Mouse (Mus musculus) midbrain, postnatal 0 days (tissue): ENCODE results near the gene Agl. TPM values are rescaled to one million over a fixed set of nuclear protein-coding genes. Genes with fewer than 3 reads are reported as not detected.
"Not testable (repeated sequence)": the region's sequence is repeated elsewhere in the genome, so short reads cannot be mapped to it uniquely, and the experiment has no call there.

Source experiments
- ATAC-seq: fragments of 200-750 bp; cut with Nextera tagmentation; 2 replicates; pipeline ENCODE4 v1.8.0; 2017; ENCODE audit warnings: moderate number of reproducible peaks, mild to moderate bottlenecking, moderate TSS enrichment, moderate library complexity; ENCODE audit not compliant: low FRiP score
- DNase-seq: peaks from one replicate; pipeline ENCODE4 v3.0.0-alpha.2; 2015; ENCODE audit warnings: low spot score
- H3K27ac ChIP-seq: fragments of 300-500 bp; sonication (generic); 2 replicates; pipeline ENCODE4 v1.5.1; 2014; ENCODE audit warnings: low read depth, mild to moderate bottlenecking, low read length, mixed read lengths
- H3K27me3 ChIP-seq: fragments of 300-500 bp; sonication (generic); 2 replicates; pipeline ENCODE4 v1.6.1; 2014; ENCODE audit warnings: low read length, control low read depth, mixed read lengths; ENCODE audit not compliant: insufficient read depth
- H3K36me3 ChIP-seq: fragments of 300-500 bp; sonication (generic); 2 replicates; pipeline ENCODE4 v1.6.1; 2014; ENCODE audit warnings: low read length, control low read depth, mixed read lengths; ENCODE audit not compliant: insufficient read depth
- H3K4me1 ChIP-seq: fragments of 300-500 bp; sonication (generic); 2 replicates; pipeline ENCODE4 v1.6.1; 2014; ENCODE audit warnings: mild to moderate bottlenecking, control low read depth, antibody characterized with exemption, low read length, mixed read lengths; ENCODE audit not compliant: insufficient read depth
- H3K4me2 ChIP-seq: fragments of 300-500 bp; sonication (generic); 2 replicates; pipeline ENCODE4 v1.6.1; 2014; ENCODE audit warnings: low read depth, mild to moderate bottlenecking, low read length, mixed read lengths; ENCODE audit not compliant: poor library complexity, severe bottlenecking
- H3K4me3 ChIP-seq: fragments of 300-500 bp; sonication (generic); 2 replicates; pipeline ENCODE4 v1.5.1; 2014; ENCODE audit warnings: low read depth, mild to moderate bottlenecking, low read length, moderate library complexity
- H3K9ac ChIP-seq: fragments of 300-500 bp; sonication (generic); replicated peaks from 2 replicates; pipeline ENCODE4 v1.6.1; 2014; ENCODE audit warnings: mild to moderate bottlenecking, low read length, moderate library complexity, mixed read lengths; ENCODE audit not compliant: poor library complexity, severe bottlenecking
- H3K9me3 ChIP-seq: fragments of 300-500 bp; sonication (generic); 2 replicates; pipeline ENCODE4 v1.6.1; 2016; ENCODE audit warnings: low read length, control low read depth
- CTCF ChIP-seq: IDR thresholded peaks from 2 replicates; pipeline ENCODE4 v1.5.1; 2016; ENCODE audit warnings: antibody characterized with exemption, mild to moderate bottlenecking
- WGBS: fragments of 180-500 bp; shearing (Covaris S2); extraction: QIAGEN DNeasy Blood & Tissue Kit; methylation state at CpG from one replicate; pipeline ENCODE4 v1.1.7; 2014; 5-methylcytosine and 5-hydroxymethylcytosine counted together
- polyA plus RNA-seq: library from polyadenylated mRNA; unstranded; fragments of >200 nt; fragmentation: Nextera tagmentation; extraction: Ambion mirVana; gene quantifications from 2 replicates; pipeline ENCODE4 v1.2.1, GENCODE M21; 2015
- total RNA-seq: library from RNA; depleted of rRNA; stranded (reverse); fragments of >200 nt; gene quantifications from 2 replicates; pipeline ENCODE4 v1.2.3, GENCODE M21; 2014

Agl gene
- total and polyA plus RNA-seq, 2 experiments from 2014 or later: 12.5 to 18.9 TPM

DNA sequence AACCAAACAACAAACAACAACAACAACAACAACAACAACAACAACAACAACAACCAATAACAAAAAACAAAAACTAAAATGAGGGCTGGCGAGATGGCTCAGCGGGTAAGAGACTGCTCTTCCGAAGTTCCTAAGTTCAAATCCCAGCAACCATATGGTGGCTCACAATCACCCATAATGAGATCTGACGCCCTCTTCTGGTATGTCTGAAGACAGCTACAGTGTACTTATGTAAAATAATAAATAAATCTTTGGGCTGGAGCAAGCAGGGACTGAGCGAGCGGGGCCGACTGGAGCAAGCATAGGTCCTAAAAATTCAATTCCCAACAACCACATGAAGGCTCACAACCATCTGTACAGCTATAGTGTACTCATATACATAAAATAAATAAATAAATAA lies 60.3 kb downstream of the Agl start:
- not testable (repeated sequence) for DNase-seq

DNA sequence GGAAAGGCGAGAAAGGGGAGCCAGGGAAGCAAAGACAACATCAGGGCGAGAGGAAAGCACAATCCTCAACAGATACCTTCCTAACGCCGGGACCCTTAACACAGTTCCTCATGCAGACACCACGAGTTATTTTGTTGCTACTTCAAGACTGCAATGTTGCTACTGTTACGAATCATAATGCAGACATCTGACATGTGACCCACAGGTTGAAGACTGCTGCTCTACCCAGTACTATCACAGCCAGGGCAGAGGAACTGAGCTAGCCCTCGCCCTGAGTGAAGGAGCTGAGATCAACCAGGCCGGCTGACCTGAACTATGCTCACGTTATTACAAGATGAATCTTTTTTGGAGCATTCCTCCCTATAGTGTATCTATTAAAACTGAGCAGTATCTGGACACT lies 67.0 kb downstream of the Agl start:
- WGBS: 85% methylated on average over 9 of the region's 9 CpGs
- no peak for ATAC-seq
- H3K27ac ChIP-seq: no peak overlapping the region

More for the DNA sequence above, 60.3 kb downstream of the Agl start:
- WGBS: 89% methylated on average over 7 of the region's 7 CpGs
- H3K4me3 ChIP-seq, H3K4me2 ChIP-seq, H3K27me3 ChIP-seq, H3K9ac ChIP-seq, H3K9me3 ChIP-seq, H3K4me1 ChIP-seq, ATAC-seq, H3K27ac ChIP-seq: not testable (repeated sequence)
- TF ChIP-seq CTCF: peak; percentile 20; the same call in 1 of the 2 replicates
- peaks cover 19% of the 10 kb centered on the region for H3K36me3 ChIP-seq

DNA sequence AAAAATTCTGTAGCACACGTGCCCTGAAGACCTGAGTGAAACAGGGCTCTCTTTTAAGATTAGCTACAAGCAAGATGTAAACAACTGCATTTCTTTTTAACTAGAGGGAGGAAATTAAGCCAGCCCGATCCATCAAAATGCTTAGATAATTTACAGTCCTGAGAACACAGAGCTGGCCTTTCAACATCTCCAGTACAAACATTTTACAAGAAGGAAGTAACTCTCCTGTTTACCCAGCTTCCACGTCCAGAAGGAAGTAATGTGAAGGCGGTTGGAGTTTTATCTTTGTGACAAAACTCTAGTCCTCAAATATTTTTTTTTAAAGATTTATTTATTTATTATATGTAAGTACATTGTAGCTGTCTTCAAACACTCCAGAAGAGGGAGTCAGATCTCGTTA lies 67.9 kb downstream of the Agl start:
- no peak for TF ChIP-seq CTCF
- no peaks in the 10 kb centered on the region for H3K4me1 ChIP-seq
- H3K36me3 ChIP-seq: peaks cover 8% of the 10 kb centered on the region
- no peaks in the 10 kb centered on the region for H3K9me3 ChIP-seq
- H3K27ac ChIP-seq: no peak overlapping the region
- WGBS: 89% methylated on average over 5 of the region's 5 CpGs
- no peak overlapping the region for H3K4me3 ChIP-seq
- ATAC-seq (no peak), DNase-seq (no peak)
- H3K9ac ChIP-seq: no peak overlapping the region
- H3K4me2 ChIP-seq: no peak overlapping the region
- no peaks in the 10 kb centered on the region for H3K27me3 ChIP-seq

More for the DNA sequence above, 67.0 kb downstream of the Agl start:
- Histone ChIP-seq H3K27me3 (no peaks in the 10 kb centered on the region), H3K36me3 (peaks cover 8% of the 10 kb centered on the region), H3K9me3 (no peaks in the 10 kb centered on the region), H3K9ac (no peak overlapping the region), H3K4me2 (no peak overlapping the region), H3K4me3 (no peak overlapping the region), H3K4me1 (no peaks in the 10 kb centered on the region)
- no peak for DNase-seq
- no peak for TF ChIP-seq CTCF

DNA sequence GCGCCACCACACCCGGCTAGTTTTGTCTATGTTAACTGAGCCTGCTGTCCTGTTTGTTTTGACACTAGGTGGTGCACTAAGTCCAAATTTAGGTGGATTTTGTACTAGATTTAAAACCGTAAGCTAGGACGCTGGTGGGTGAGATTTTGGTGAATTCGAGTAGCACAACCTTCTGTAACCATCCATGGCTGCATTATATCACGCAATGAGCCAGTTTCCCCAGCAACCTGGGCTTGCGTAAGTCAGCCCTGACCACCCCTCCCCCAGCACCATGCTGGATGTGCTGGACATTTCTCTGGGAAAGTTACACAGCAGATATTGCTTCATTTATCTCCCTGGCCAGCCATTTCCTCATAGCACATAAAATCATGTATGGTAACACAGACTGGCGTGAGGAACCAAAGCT lies 70.6 kb downstream of the Agl start:
- peak; percentile 12 for DNase-seq
- H3K9ac ChIP-seq: no peak overlapping the region
- H3K4me2 ChIP-seq: no peak overlapping the region
- no peaks in the 10 kb centered on the region for H3K36me3 ChIP-seq
- no peak overlapping the region for H3K27ac ChIP-seq
- H3K27me3 ChIP-seq: no peaks in the 10 kb centered on the region
- no peaks in the 10 kb centered on the region for H3K9me3 ChIP-seq
- peak; percentile 37; the same call in 1 of the 2 replicates for TF ChIP-seq CTCF
- no peaks in the 10 kb centered on the region for H3K4me1 ChIP-seq
- no peak for ATAC-seq
- 80% methylated on average over 8 of the region's 8 CpGs for WGBS
- H3K4me3 ChIP-seq: no peak overlapping the region

- H3K4me1 ChIP-seq: no peaks in the 10 kb centered on the region
- H3K27ac ChIP-seq: no peak overlapping the region
- no peak overlapping the region for H3K9ac ChIP-seq
- no peaks in the 10 kb centered on the region for H3K27me3 ChIP-seq
- no peak overlapping the region for H3K4me3 ChIP-seq
- H3K4me2 ChIP-seq: no peak overlapping the region
- DNase-seq (peak; percentile 10), ATAC-seq (no peak)
- no peak for TF ChIP-seq CTCF
- WGBS: 74% methylated on average over 2 of the region's 2 CpGs
- no peaks in the 10 kb centered on the region for H3K36me3 ChIP-seq
- no peaks in the 10 kb centered on the region for H3K9me3 ChIP-seq
Measured at GRCm38 (mm10) chr3:116729483-116730174, 78.3 kb downstream of the Agl start.

DNA sequence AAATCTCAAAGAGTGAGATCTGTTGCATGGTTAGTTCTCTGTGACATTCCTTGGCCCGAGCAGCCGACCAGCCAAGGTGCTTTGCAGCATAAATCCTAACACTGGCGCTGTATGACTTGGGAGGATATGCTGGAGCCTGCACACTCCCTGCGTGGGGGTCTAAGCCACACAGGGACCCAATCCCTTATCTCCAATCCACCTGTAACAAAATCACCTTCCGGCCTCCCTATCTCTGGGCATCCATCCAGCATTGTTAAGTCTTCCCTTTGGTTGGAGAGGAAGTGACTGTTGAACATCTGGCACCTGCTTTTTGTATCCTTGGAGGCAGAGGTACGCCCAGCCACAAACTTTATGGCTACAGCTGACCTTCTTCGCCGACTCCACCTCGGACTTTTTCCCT lies 81.2 kb downstream of the Agl start:
- H3K4me3 ChIP-seq: no peak overlapping the region
- TF ChIP-seq CTCF: no peak
- DNase-seq: no peak
- no peak for ATAC-seq
- 73% methylated on average over 9 of the region's 9 CpGs for WGBS
- H3K4me2 ChIP-seq: no peak overlapping the region
- no peak overlapping the region for H3K9ac ChIP-seq
- H3K27ac ChIP-seq: no peak overlapping the region
- no peaks in the 10 kb centered on the region for H3K9me3 ChIP-seq
- H3K4me1 ChIP-seq: no peaks in the 10 kb centered on the region
- H3K27me3 ChIP-seq: no peaks in the 10 kb centered on the region
- H3K36me3 ChIP-seq: no peaks in the 10 kb centered on the region
